Mouse (Mus musculus) MEL (cell line): ENCODE measurements around the gene Tmem169. TPM values are rescaled to one million over a fixed set of nuclear protein-coding genes. Genes with fewer than 3 reads are reported as not detected.

ENCODE experiments used
- DNase-seq: peaks from one replicate; pipeline ENCODE4 v3.0.0; 2011; ENCODE audit warnings: low read depth, low spot score
- H3K27ac ChIP-seq: 2 replicates; pipeline ENCODE4 v1.5.1; 2012; ENCODE audit warnings: low read depth, mild to moderate bottlenecking, control low read depth, low read length, moderate library complexity; ENCODE audit not compliant: control insufficient read depth
- H3K27me3 ChIP-seq, 2 experiments: fragments of 150-350 bp in 1 of 2; sonication (generic) in 1 of 2; 2 replicates each; pipeline ENCODE4 v1.6.1; 2012; ENCODE audit warnings: low read length in 2 of 2, mild to moderate bottlenecking in 2 of 2, improper control_type of control experiment in 1 of 2, moderate library complexity in 1 of 2; ENCODE audit not compliant: insufficient read depth in 2 of 2, control insufficient read depth in 1 of 2
- H3K36me3 ChIP-seq, 2 experiments: 2 replicates each; pipeline ENCODE4 v1.6.1; 2012 to 2014; ENCODE audit warnings: low read length in 2 of 2, improper control_type of control experiment in 1 of 2, inconsistent platforms in 1 of 2, mild to moderate bottlenecking in 1 of 2; ENCODE audit not compliant: insufficient read depth in 2 of 2, control insufficient read depth in 1 of 2
- H3K4me1 ChIP-seq, 2 experiments: fragments of 150-350 bp in 1 of 2; sonication (generic) in 1 of 2; 2 replicates each; pipeline ENCODE4 v1.6.1; 2012; ENCODE audit warnings: low read length in 2 of 2, improper control_type of control experiment in 1 of 2, mild to moderate bottlenecking in 1 of 2; ENCODE audit not compliant: insufficient read depth in 2 of 2, control insufficient read depth in 1 of 2
- H3K4me3 ChIP-seq, 2 experiments: fragments of 150-350 bp in 1 of 2; sonication (generic) in 1 of 2; 2 replicates each; pipeline ENCODE4 v1.5.1; 2012; ENCODE audit warnings: low read depth in 2 of 2, low read length in 2 of 2, mild to moderate bottlenecking in 2 of 2, moderate library complexity in 2 of 2, control low read depth in 1 of 2, improper control_type of control experiment in 1 of 2; ENCODE audit not compliant: control insufficient read depth in 1 of 2, insufficient read depth in 1 of 2
- H3K79me2 ChIP-seq: 2 replicates; pipeline ENCODE4 v1.6.1; 2012; ENCODE audit warnings: mild to moderate bottlenecking, low read length, moderate library complexity; ENCODE audit not compliant: control insufficient read depth, poor library complexity, insufficient read depth
- H3K9ac ChIP-seq: 2 replicates; pipeline ENCODE4 v1.6.1; 2012; ENCODE audit warnings: low read depth, mild to moderate bottlenecking, control low read depth, low read length, moderate library complexity; ENCODE audit not compliant: control insufficient read depth, poor library complexity, severe bottlenecking
- H3K9me3 ChIP-seq: fragments of 150-350 bp; sonication (generic); replicated peaks from 2 replicates; pipeline ENCODE4 v1.6.1; 2012; ENCODE audit warnings: mild to moderate bottlenecking, low read length, improper control_type of control experiment, moderate library complexity; ENCODE audit not compliant: insufficient read depth
- BHLHE40 ChIP-seq: IDR thresholded peaks from 2 replicates; pipeline ENCODE4 v1.6.1; 2012; ENCODE audit warnings: low read depth, mild to moderate bottlenecking, inconsistent platforms, low read length, improper control_type of control experiment, borderline replicate concordance
- CHD1 ChIP-seq: IDR thresholded peaks from 2 replicates; pipeline ENCODE4 v1.6.1; 2012; ENCODE audit warnings: low read depth, mild to moderate bottlenecking, inconsistent platforms, low read length, improper control_type of control experiment
- CTCF ChIP-seq, 3 experiments: IDR thresholded peaks in 2 of 3; conservative IDR thresholded peaks in 1 of 3; 2 replicates each; pipeline ENCODE4 v1.5.1; 2011 to 2012; ENCODE audit warnings: low read length in 3 of 3, low read depth in 2 of 3, mild to moderate bottlenecking in 2 of 3, improper control_type of control experiment in 1 of 3, inconsistent platforms in 1 of 3, mixed read lengths in 1 of 3, moderate library complexity in 1 of 3; ENCODE audit not compliant: control insufficient read depth in 1 of 3, insufficient read depth in 1 of 3, poor library complexity in 1 of 3, severe bottlenecking in 1 of 3
- E2F4 ChIP-seq: IDR thresholded peaks from 2 replicates; pipeline ENCODE4 v1.6.1; 2011; ENCODE audit warnings: low read depth, low read length, improper control_type of control experiment, borderline replicate concordance
- EP300 ChIP-seq, 2 experiments: IDR thresholded peaks; 2 replicates each; pipeline ENCODE4 v1.6.1; 2011; ENCODE audit warnings: improper control_type of control experiment in 2 of 2, low read length in 2 of 2, low read depth in 1 of 2, mild to moderate bottlenecking in 1 of 2
- GABPA ChIP-seq: IDR thresholded peaks from 2 replicates; pipeline ENCODE4 v1.6.1; 2012; ENCODE audit warnings: low read depth, mild to moderate bottlenecking, inconsistent platforms, low read length, improper control_type of control experiment, moderate library complexity
- GATA1 ChIP-seq: IDR thresholded peaks from 2 replicates; pipeline ENCODE4 v1.6.1; 2011; ENCODE audit warnings: low read depth, low read length, improper control_type of control experiment
- HCFC1 ChIP-seq: IDR thresholded peaks from 2 replicates; pipeline ENCODE4 v1.6.1; 2012; ENCODE audit warnings: low read depth, mild to moderate bottlenecking, inconsistent platforms, low read length, improper control_type of control experiment, moderate library complexity
- JUND ChIP-seq: IDR thresholded peaks from 2 replicates; pipeline ENCODE4 v1.6.1; 2011; ENCODE audit warnings: low read depth, mild to moderate bottlenecking, improper control_type of control experiment, low read length
- MAFK ChIP-seq: IDR thresholded peaks from 2 replicates; pipeline ENCODE4 v1.6.1; 2011; ENCODE audit warnings: low read depth, mild to moderate bottlenecking, low read length, improper control_type of control experiment, borderline replicate concordance
- MAX ChIP-seq: IDR thresholded peaks from 2 replicates; pipeline ENCODE4 v1.6.1; 2011; ENCODE audit warnings: low read length, improper control_type of control experiment
- MAZ ChIP-seq: IDR thresholded peaks from 2 replicates; pipeline ENCODE4 v1.6.1; 2012; ENCODE audit warnings: low read depth, mild to moderate bottlenecking, inconsistent platforms, low read length, improper control_type of control experiment
- MEF2A ChIP-seq: IDR thresholded peaks from 2 replicates; pipeline ENCODE4 v1.6.1; 2014; ENCODE audit warnings: low read depth, mild to moderate bottlenecking, inconsistent platforms, low read length, improper control_type of control experiment; ENCODE audit not compliant: poor library complexity, insufficient replicate concordance, severe bottlenecking; ENCODE audit errors: extremely low read depth
- MXI1 ChIP-seq: IDR thresholded peaks from 2 replicates; pipeline ENCODE4 v1.6.1; 2011; ENCODE audit warnings: mild to moderate bottlenecking, low read depth, low read length, improper control_type of control experiment
- MYB ChIP-seq: IDR thresholded peaks from 2 replicates; pipeline ENCODE4 v1.6.1; 2011; ENCODE audit warnings: mild to moderate bottlenecking, low read depth, low read length, improper control_type of control experiment
- NELFE ChIP-seq: IDR thresholded peaks from 2 replicates; pipeline ENCODE4 v1.6.1; 2011; ENCODE audit warnings: low read depth, low read length, improper control_type of control experiment
- NRF1 ChIP-seq: IDR thresholded peaks from 2 replicates; pipeline ENCODE4 v1.6.1; 2014; ENCODE audit warnings: low read depth, mild to moderate bottlenecking, inconsistent platforms, low read length, improper control_type of control experiment, moderate library complexity; ENCODE audit not compliant: poor library complexity, insufficient read depth, severe bottlenecking
- POLR2AphosphoS5 ChIP-seq: IDR thresholded peaks from 2 replicates; pipeline ENCODE4 v1.6.1; 2012; ENCODE audit warnings: low read depth, borderline replicate concordance, mild to moderate bottlenecking, inconsistent platforms, low read length, moderate library complexity, mixed read lengths
- RCOR1 ChIP-seq: IDR thresholded peaks from 2 replicates; pipeline ENCODE4 v1.6.1; 2012; ENCODE audit warnings: low read depth, mild to moderate bottlenecking, inconsistent platforms, low read length, improper control_type of control experiment
- SIN3A ChIP-seq: IDR thresholded peaks from 2 replicates; pipeline ENCODE4 v1.6.1; 2012; ENCODE audit warnings: low read length, improper control_type of control experiment, inconsistent platforms
- TCF12 ChIP-seq: IDR thresholded peaks from 2 replicates; pipeline ENCODE4 v1.6.1; 2014; ENCODE audit warnings: low read depth, mild to moderate bottlenecking, inconsistent platforms, low read length, improper control_type of control experiment, moderate library complexity
- UBTF ChIP-seq: IDR thresholded peaks from 2 replicates; pipeline ENCODE4 v1.6.1; 2012; ENCODE audit warnings: low read depth, mild to moderate bottlenecking, inconsistent platforms, low read length, improper control_type of control experiment, moderate library complexity, borderline replicate concordance; ENCODE audit not compliant: insufficient read depth
- USF2 ChIP-seq, 2 experiments: IDR thresholded peaks; 2 replicates each; pipeline ENCODE4 v1.6.1; 2011 to 2012; ENCODE audit warnings: improper control_type of control experiment in 2 of 2, low read length in 2 of 2, borderline replicate concordance in 1 of 2, inconsistent platforms in 1 of 2, low read depth in 1 of 2, mild to moderate bottlenecking in 1 of 2; ENCODE audit not compliant: insufficient read depth in 1 of 2
- ZC3H11A ChIP-seq: IDR thresholded peaks from 2 replicates; pipeline ENCODE4 v1.6.1; 2012; ENCODE audit warnings: low read depth, mild to moderate bottlenecking, inconsistent platforms, low read length, improper control_type of control experiment
- ZKSCAN1 ChIP-seq: IDR thresholded peaks from 2 replicates; pipeline ENCODE4 v1.6.1; 2012; ENCODE audit warnings: low read depth, mild to moderate bottlenecking, inconsistent platforms, low read length, improper control_type of control experiment, moderate library complexity
- ZNF384 ChIP-seq: IDR thresholded peaks from 2 replicates; pipeline ENCODE4 v1.6.1; 2012; ENCODE audit warnings: low read depth, mild to moderate bottlenecking, inconsistent platforms, low read length, improper control_type of control experiment
- polyA plus RNA-seq, 2 experiments: library from polyadenylated mRNA; stranded (reverse) in 1 of 2; unstranded in 1 of 2; fragments of >175 nt in 1 of 2; fragments of >200 nt in 1 of 2; gene quantifications; 2 replicates each; pipeline versions ENCODE4 v1.2.1 to v1.2.4; 2012; ENCODE audit warnings: low replicate concordance in 2 of 2, low read depth in 1 of 2; ENCODE audit not compliant: insufficient read length in 2 of 2, insufficient read depth in 1 of 2, missing spikeins in 1 of 2
- total RNA-seq: library from RNA; depleted of rRNA; stranded (reverse); fragments of 300-350 nt; gene quantifications from 2 replicates; pipeline ENCODE4 v1.2.3, GENCODE M21; 2012

Tmem169 gene
- total and polyA plus RNA-seq, 3 experiments, result 0.06 TPM; not detected in 2

GRCm38 (mm10) chr1:72288527-72289150, 4.5 kb downstream of the Tmem169 start:
- Histone ChIP-seq H3K27me3 (peaks cover 3 to 8% of the 10 kb centered on the region in 2 experiments; a peak in 3 of 4 replicates), H3K79me2 (no peaks in the 10 kb centered on the region; the same call in 1 of the 2 replicates), H3K36me3 (peaks cover 0 to 2% of the 10 kb centered on the region in 2 experiments; a peak in 2 of 4 replicates), H3K4me3 (no peak overlapping the region), H3K27ac (no peak overlapping the region), H3K4me1 (0 out of 4 replicates have a peak, but pooled peaks cover 0 to 4% of the 10 kb centered on the region in 2 experiments), H3K9ac (no peak overlapping the region), H3K9me3 (no peaks in the 10 kb centered on the region)
- DNase-seq, result no peak
- no peak for TF ChIP-seq NRF1
- no peak for TF ChIP-seq MXI1
- no peak for TF ChIP-seq ZNF384
- no peak for TF ChIP-seq GATA1
- no peak for TF ChIP-seq ZC3H11A
- TF ChIP-seq SIN3A, result no peak
- TF ChIP-seq E2F4, result no peak
- TF ChIP-seq POLR2AphosphoS5, result no peak
- no peak for TF ChIP-seq BHLHE40
- no peak for TF ChIP-seq TCF12
- no peak for TF ChIP-seq MAZ
- TF ChIP-seq MAX, result no peak
- no peak for TF ChIP-seq NELFE

- Histone ChIP-seq H3K36me3 (no peaks in the 10 kb centered on the region), H3K4me1 (no peaks in the 10 kb centered on the region), H3K27me3 (peaks cover 2 to 7% of the 10 kb centered on the region in 2 experiments; a peak in 3 of 4 replicates), H3K4me3 (no peak overlapping the region), H3K9me3 (no peaks in the 10 kb centered on the region), H3K27ac (no peak overlapping the region), H3K9ac (no peak overlapping the region), H3K79me2 (no peaks in the 10 kb centered on the region)
- DNase-seq, result no peak
- no peak for TF ChIP-seq CTCF (IDR thresholded peaks at IDR 0.05 in 2 of 3, conservative IDR thresholded peaks at IDR 0.05 in 1 of 3; ENCODE audit: control insufficient read depth in 1 of 3, insufficient read depth in 1 of 3, low read depth in 2 of 3, low read length in 3 of 3, poor library complexity in 1 of 3, severe bottlenecking in 1 of 3)
- TF ChIP-seq ZC3H11A, result no peak
- TF ChIP-seq HCFC1, result no peak
- TF ChIP-seq MAX, result no peak
- TF ChIP-seq MAFK, result no peak
- no peak for TF ChIP-seq MYB
- no peak for TF ChIP-seq E2F4
- TF ChIP-seq GABPA, result no peak
- TF ChIP-seq POLR2AphosphoS5, result no peak
- TF ChIP-seq ZKSCAN1, result no peak
- no peak for TF ChIP-seq UBTF
- TF ChIP-seq RCOR1, result no peak
- no peak for TF ChIP-seq JUND
- TF ChIP-seq USF2 (IDR thresholded peaks at IDR 0.05; ENCODE audit: borderline replicate concordance in 1 of 2, insufficient read depth in 1 of 2, low read depth in 1 of 2, low read length in 2 of 2), result no peak
- TF ChIP-seq MEF2A, result no peak
- TF ChIP-seq SIN3A, result no peak
- TF ChIP-seq CHD1, result no peak
- TF ChIP-seq EP300 (IDR thresholded peaks at IDR 0.05; ENCODE audit: low read depth in 1 of 2, low read length in 2 of 2), result no peak
Measured at GRCm38 (mm10) chr1:72290896-72291295, 6.7 kb downstream of the Tmem169 start.
